Mouse (Mus musculus) right cerebral cortex, postnatal 10 days (tissue): ENCODE data around the gene Mvk.

Source experiments
- DNase-seq, 2 experiments: peaks; one replicate each; pipeline ENCODE4 v3.0.0; 2021; ENCODE audit warnings: low spot score in 2 of 2

Gene Mvk

DNA sequence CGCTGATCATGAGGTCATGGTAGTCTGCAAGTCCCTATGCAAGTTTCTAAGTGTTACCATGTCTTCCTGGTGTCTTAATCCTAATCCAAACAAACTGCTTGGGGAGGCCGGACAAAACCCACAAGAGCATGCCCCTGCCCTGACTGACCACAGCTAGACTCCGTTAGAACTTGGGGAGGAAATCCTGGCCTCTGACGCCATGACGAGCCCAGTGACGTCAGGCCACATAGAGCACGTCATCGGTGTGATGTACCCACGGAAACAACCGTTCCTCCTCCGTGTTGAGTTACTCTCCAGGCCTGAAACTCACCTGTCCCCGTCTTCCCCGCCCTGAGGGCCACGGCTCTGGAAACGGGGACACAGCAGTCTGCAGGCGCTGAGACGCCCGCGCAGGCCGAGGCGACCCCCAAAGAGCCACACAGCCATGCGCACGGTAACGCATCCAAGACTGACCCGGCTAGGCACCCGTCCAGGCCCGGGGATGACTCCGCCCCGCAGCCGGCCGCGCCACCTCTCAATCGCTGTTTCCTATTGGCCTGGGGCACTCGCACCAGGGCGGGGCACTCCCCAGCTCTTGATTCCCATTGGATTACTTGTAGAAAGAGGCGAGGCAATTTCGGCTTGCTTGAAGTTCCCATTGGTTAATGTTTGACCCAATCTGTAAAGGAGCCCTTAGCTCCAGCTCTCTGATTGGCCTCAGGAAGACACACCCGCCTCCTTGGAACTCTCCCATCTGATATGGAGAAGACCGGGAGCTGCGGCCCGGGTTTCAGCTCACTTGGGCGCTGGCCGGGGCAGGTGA lies at the start of gene Mvk, which contains the start of gene Mmab:
TSS of gene Mvk (plus strand) at position 704 of the 802 bp plus-strand sequence.
TSS of gene Mmab (minus strand) at position 495 of the 802 bp plus-strand sequence.
- peak; percentile 99 for DNase-seq

DNA sequence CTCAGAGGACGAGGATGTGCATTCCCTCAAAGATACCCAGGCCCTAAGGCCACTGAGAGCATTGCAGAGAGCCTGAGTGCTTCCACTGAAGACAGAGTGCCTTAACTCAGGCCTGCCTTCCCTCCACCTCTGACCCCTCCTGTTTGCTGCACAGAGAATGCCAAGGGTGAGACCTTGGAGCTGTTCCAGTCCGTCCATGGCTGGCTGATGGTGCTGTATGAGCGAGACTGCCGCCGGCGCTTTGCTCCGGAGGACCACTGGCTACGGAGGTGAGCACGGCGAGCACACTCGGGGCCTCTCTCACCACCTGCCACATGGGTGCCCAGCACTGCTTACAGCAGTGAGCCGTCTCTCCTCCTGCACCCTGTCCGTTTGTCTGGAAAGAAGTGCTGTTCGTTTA lies 37.5 kb upstream of the Mvk start:
- DNase-seq: no peak

DNA sequence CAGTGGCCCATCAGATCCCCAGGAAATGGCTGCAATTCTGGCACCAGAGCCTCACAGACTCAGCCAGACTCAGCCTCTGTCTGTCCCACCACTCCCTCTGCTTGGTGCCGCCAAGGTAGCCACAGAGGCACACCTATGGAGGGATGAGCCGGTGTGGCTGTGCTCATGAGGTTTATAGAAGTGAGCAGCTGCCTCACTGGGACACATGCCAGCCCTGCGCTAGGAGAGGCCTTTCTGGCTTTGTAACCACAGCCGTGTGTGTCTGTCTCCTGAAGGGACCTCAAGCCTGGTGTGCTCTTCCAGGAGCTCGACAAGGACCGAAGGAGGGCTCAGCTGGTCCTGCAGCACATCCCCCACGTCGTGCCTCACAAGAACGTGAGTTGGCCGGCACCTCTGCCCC lies 36.8 kb upstream of the Mvk start:
- DNase-seq: no peak

DNA sequence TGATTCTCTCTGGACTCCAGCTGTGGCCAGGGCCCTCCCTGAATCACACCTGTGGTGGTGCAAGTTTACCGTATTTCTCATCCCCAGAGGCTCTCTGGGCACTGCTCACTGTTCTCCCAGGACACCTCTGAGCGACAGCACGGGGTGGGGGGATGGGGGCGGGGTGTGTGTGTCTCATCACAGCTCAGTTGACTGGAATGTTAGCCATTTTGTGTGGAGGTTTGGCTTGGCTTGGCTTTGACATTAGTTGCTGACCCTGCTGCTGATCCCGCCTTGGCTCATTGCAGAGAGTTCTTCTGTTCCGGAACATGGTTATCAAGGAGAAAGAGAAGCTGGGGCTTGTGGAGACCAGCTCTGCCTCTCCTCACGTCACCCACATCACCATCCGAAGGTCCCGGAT lies 36.3 kb upstream of the Mvk start:
- DNase-seq: no peak

DNA sequence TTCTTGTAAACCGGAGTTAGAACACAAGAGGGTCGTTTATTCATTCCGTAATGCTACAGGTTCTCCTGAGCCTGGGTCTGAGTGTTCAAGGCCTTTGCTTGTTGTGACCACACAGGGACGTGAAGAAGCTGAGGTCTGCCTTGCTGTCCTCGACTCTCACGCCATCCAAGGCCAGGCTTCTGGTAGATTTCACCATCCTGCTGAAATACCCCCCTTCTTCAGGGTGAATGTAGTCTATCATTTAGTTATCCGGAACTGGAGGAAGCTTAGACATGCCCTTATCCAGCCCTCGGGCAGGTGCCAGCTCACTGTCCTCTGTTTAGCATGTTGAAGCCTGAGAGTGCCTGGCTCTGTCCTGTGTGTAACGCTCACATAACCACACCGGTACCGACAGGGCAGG lies 35.2 kb upstream of the Mvk start:
- DNase-seq: no peak

DNA sequence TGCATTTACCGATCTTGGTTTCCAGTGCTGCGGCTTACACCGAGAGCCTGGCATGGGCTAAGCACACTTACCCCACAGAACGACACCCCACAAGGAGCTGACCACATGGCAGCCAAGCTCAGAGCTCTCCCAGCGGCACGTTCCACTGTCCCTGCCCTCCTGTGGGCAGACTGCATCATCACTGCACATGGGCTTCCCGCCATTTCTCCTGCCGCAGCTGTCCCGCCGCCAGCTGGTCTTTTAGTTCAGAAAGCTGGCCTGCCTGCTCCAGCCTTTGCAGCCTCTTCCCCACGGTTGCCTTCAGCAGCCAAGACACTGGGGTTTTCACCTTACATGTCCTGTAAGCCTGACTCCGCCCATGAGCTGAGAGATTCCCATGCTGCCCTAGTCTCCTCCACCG lies 33.6 kb upstream of the Mvk start:
- DNase-seq: no peak

DNA sequence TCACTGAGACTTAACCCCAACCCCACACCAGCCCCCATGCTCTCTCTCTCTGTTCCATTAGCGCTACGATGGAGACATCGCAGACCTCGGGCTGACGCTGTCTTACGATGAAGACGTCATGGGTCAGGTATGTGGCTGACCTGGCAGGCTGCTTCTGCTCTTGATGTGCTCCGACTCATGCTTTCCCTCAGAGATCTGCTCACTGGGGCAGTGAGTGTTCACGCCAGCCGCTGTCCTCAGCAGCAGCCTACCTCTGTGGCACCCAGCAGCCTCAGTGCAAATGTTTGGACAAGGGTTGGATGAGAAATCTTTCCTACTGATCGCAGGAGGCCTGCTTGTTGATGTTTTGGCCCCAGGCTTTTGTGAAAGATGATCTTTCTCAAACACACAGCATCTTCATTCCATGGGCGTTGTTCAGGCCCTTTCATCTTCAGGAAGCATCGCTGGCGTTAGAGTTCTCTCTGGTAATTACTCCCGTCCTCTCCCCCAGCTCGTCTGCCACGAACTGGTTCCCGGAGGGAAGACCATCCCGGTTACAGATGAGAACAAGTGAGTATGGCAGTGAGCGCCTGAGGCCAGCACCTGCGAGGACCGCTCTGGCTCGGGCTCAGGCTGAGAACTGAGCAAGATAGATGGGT lies 31.6 kb upstream of the Mvk start:
- DNase-seq: no peak

DNA sequence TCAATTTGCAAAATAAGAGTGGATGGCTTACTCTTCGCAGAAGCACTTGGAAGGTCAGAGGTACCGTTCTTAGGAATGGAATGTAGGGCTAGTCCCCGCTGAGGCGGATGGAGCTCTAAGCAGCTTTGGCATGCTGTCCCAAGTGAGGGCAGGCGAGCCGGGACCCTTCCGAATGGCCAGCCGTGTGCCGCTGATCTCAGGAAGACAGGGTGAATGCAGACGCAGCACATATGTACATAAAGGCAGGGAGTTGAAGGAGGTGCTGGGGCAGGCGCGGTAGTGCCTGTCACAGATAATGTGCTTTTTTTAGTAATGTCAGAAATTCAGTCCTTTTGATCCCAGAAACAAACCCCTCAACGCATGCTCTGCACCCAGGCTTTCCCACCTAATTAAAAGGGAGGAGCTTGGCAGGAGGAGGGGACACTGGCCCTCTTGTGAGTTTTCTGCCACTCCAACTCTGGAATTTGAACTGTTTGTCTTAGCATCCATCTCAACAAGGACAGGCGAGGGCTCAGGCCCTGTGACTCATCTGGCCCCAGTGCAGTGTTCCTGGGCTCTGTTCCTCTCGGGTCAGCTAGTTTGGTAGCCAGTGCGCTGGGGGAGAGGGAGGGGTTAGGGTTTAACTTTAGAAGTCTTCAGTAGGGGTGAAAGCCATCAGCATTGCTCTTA lies 30.9 kb upstream of the Mvk start:
- DNase-seq: no peak

DNA sequence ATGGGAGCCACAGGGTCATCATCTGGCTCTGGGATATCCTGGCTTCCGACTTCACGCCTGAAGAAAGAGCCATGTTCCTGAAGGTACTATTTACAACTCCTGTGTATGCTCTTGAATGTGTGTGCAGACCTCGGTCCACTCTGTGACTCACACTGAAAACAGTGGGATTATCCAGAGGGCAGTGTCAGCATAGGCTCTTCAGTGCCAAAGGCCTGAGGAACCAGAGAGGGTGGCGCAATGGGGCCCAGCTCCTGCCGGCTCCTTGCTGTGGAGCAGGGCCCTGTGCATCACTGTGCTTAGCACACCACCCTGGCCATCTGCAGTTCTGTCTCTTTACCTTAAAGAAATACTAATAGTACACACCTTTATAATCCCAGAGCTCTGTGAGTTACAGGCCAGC lies 28.5 kb upstream of the Mvk start:
- DNase-seq: no peak

DNA sequence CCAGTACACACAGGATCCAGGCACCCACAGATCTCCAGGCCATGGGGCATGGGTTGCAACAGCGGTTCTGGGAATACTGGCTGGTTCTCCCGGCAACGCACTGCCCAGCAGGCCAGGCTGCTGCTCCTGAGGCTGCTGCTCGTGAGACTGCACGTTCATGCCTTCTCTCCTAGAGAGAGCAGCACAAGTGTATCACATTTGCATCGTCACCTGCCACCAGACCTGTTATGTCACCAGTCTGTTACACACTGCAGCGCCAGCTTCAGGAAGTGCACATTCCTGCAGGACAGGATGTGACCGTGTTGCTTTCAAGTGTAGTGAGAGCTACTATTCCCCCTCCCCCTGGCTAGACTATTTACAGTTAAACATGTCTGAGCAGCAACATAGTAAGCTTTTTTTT lies 27.2 kb upstream of the Mvk start:
- DNase-seq: no peak

DNA sequence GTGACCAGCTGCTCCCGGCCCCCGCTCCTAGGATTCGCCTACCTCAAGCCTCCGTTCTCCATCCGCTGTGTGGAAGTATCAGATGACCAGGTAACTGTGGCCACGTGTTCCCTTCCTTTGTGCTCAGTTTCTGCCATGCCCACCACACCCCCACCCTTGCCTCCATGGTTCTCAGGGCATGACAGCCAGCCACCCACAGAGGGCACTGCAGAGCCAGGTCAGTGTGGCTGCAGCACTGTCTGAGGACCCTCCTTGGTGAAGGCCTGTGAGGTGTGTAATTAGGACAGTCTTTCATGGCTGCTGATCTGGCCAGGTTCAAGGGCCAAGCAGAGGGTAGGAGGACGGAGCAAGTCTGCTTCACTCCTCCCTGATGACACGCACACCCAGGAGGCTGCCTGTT lies 25.5 kb upstream of the Mvk start:
- no peak for DNase-seq

DNA sequence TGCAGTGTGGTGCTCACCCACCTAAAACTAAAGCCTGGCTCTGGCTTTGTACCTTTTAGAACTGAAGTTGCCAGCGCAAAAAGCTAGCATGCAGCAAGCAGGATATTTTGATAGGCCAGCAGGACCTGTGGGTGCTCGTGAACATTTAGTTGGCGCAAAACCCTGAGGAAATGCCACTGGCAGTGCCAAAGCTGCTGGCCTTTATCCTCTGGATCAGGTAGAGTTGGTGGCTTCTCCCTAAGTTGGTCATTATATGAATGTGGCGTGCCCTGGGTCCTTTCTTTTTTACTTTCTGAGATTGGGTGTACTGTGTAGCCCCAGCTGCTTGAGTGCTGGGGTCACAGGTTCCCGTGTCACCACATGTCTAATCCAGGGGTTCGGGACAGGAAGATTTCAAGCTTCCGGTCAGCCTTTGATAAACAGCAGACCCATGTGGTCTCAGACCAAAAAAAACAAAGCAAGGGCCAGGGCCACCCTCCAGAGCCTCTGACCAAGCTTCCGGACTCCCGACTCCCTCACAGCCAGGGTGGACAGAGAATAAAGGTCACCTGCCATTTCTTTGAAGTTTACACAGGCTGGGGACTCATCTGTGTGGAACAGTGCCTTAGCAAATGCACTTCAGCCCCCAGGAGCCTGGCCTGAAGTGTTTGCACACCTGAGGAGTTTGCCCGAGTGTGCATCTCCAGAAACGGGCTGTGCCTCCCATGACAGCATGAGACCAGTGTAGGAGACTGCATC lies 22.3 kb upstream of the Mvk start:
- DNase-seq: no peak

DNA sequence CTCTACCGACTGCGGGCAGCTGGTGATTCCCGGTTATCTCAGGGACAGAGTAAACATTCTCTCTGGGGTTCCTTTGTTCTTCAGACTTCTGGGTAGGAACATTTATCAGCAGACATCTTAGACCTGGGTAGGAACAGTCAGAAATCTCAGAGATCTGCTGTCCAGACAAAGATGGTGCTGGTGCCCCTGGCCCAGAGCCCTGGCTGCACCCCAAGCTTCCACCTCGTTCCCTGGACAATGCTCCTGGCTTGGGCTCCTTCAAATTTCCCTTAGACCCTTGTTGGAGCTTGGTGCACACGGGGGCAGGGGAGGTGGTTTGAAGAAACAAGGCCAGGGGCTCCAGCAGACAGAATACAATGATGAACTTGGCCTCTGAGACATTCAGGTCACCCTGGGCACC lies 21.5 kb upstream of the Mvk start:
- DNase-seq: no peak

DNA sequence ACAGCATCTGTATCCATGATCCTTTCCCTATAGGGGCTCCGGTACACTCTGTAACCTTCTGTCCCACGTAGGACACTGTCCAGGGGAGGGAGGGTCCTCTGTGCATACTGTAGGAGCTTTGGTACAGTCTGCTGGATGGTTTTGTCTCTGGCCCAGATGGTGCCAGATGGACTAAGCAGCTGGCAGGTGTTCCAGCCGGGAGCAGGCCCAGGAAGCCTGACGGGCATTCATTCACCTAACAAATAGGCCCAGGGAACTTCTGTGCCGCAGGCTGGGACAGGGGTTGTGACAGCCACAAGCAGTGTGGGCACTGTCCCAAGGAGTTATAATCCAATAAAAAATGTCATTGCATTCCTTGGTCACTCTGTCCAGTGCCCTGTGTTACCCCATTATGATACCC lies 20.1 kb upstream of the Mvk start:
- DNase-seq: peak; percentile 53 to 57

DNA sequence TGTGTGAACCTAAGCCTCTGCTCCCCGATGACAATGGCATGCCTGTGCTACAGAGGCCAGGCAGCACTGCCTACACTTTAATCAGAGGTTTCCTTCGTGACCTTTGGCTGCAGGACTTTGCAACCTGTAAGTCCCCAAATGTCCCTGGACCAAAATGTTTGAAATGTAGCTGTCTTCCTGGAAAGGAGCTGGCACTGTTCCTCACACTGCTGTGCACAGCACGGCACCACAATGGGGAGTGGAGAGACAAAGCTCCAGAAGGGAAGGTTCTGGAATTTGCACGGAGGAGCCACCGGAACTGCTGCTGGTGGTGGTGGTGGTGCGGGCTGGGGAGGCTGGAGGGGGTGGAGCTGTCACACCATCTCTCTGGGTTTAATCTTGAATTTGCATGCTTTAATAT lies 17.3 kb upstream of the Mvk start:
- no peak for DNase-seq

DNA sequence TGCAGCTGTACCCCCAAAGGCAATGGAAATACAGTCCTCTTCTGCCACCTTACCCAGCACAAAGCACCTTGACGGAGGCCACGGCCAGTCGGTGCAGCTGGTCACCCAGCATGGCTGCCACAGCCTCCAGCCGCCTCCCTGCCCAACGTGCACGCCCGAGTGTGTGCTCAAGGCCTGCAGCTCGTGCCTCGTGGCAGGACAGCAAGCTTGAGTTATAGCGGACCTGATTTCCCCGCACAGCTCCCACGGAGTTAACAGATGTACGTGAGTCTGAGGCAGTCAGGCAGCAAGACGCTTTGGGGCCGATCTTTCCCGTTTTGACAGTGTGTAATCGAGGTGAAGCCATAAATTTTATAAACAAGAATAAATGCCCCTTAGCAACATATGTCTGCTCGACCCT lies 15.4 kb upstream of the Mvk start:
- no peak for DNase-seq

DNA sequence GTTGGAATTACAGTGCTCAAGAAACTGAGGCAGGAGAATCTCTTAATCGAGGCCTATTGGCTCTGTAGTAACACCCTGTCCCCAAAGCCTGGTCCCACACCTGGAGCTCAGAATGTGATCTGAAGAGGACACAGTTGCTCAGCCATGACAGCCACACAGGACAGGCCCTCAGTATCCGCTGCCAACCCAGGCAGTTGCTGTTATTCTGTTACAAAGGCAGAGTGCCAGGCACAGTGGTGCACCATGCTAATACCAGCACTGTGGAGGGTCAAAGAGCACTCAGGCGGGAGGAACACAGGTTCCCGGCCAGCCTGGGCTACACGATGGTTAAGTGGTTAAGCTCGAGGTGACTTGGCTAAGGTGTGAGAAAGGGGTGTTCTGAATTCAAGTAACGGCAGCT lies 14.3 kb upstream of the Mvk start:
- DNase-seq: no peak

DNA sequence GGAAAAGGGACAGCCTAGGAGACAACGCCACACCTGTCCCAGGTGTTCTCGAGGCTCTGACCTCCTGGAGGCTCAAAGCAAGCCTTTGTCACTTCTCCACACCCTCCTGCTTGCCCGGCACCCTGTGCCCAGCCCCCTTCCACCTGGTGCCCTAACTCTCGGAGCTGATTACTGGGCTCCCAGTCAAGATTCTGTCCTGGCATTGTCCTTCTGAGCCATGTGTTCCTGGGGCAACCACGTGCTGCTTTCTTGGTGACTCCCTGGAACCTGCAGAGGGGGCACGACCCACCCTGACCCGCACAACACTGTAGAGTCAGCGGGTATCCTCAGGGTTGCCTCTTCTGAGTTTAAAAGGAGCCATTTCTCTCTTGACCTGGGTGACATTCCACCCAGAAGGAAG lies 9.7 kb upstream of the Mvk start:
- no peak for DNase-seq

DNA sequence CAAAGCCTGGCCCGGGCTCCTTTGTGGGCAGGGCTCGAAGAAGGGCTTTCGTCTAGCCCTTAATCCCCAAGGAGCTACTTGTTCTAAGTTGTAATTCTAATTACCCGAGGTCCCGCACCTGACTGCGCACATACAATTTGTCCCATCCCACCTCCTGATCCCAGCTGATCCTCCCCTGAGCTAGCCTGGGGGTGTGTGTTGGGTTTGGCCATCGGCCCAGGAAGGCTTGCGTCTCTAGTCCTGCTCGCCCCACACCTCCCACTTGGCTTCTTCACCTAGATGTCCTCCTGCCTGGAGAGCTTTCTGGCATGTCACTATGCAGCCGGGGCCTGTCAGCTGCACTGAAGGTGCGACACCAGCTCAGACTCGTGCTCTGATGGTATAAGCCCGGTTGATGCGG lies 8.5 kb upstream of the Mvk start:
- no peak for DNase-seq

DNA sequence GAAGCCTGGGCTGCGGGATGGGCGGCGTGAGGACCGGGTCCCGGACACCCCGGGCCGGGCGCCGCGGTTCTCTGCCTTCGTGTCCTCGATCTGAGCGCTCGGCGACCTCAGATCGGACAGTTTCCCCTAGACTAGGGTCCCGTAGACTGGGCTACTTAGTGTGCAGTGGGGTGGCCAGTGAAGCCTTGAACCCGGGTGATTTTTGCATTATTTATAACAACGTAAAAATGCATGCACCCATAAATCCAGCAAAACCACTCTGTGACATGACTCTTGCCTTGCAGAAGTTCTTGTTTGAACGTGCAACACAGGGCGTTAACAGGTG lies 261 bp downstream of the Mvk start:
- no peak for DNase-seq

DNA sequence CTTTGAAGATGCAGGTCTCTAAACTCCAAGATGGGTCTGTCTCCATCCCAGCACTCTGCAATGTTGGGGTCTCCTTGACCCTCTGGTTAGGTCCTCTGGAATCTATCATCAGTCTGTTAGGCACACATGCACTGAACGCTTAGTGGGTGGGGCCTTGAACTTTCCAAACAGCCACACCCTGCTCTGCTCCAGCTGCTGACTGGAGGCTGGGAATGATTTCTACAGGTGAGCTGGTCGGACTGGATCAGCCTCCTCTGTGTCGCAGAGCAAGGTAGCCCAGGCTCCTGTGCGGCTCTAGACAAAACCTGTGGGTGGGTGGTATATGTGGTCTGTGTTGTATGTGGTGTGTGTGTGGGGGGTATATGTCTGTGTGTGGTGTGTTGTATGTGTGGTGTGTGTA lies 4.9 kb downstream of the Mvk start:
- no peak for DNase-seq

DNA sequence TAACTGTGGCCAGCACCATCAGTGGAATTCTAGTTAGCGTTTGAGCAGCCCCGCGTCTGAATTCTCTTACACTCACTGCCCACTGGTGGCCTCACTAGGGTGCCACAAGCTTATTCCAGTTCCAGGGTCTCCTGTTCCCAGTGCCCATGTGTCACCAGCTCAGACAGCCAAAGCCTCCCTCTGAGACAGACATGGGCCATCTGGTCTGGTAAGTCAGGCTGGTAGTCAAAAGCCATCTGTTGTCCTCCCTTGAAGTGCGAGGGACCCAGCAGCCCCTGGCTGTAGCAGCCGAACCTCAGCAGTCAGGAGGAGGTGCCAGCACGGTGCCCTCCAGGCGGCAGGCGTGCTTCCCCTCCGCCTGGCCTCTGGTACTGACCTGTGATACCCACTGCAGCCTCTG lies 12.2 kb downstream of the Mvk start:
- DNase-seq: no peak
